Mouse (Mus musculus) embryonic fibroblast, embryonic 13.5 days (primary cell): ENCODE measurements around the gene Sept9. TPM values are rescaled to one million over a fixed set of nuclear protein-coding genes. Genes with fewer than 3 reads are reported as not detected.

Experiments used
- H3K27ac ChIP-seq: 2 replicates; pipeline ENCODE4 v1.5.1; 2012; ENCODE audit warnings: low read length, control low read depth, inconsistent platforms; ENCODE audit not compliant: insufficient read depth
- H3K4me1 ChIP-seq: 2 replicates; pipeline ENCODE4 v1.6.1; 2011; ENCODE audit warnings: low read length; ENCODE audit not compliant: control insufficient read depth, insufficient read depth
- H3K4me3 ChIP-seq: 2 replicates; pipeline ENCODE4 v1.5.1; 2011; ENCODE audit warnings: mild to moderate bottlenecking, control low read depth, low read length; ENCODE audit not compliant: insufficient read depth
- CTCF ChIP-seq: IDR thresholded peaks from 2 replicates; pipeline ENCODE4 v1.5.1; 2011; ENCODE audit warnings: mild to moderate bottlenecking, control low read depth, low read length, moderate library complexity, borderline replicate concordance; ENCODE audit not compliant: insufficient read depth
- POLR2A ChIP-seq: IDR thresholded peaks from 2 replicates; pipeline ENCODE4 v1.6.1; 2011; ENCODE audit warnings: low read depth, mild to moderate bottlenecking, control low read depth, low read length, moderate library complexity
- polyA plus RNA-seq: library from polyadenylated mRNA; stranded (reverse); fragments of >200 nt; gene quantifications from 2 replicates; pipeline ENCODE4 v1.2.4, GENCODE M21; 2011; ENCODE audit warnings: low read depth; ENCODE audit not compliant: missing spikeins, insufficient read length

Sept9 gene
- polyA plus RNA-seq, 1 experiment: 198 TPM

- no peaks in the 10 kb centered on the region for H3K4me1 ChIP-seq
- H3K27ac ChIP-seq: no peak overlapping the region
- TF ChIP-seq POLR2A (no peak), CTCF (no peak)
- H3K4me3 ChIP-seq: no peak overlapping the region
Observed at GRCm38 (mm10) chr11:117195616-117196015, 3.8 kb upstream of the Sept9 start.

DNA sequence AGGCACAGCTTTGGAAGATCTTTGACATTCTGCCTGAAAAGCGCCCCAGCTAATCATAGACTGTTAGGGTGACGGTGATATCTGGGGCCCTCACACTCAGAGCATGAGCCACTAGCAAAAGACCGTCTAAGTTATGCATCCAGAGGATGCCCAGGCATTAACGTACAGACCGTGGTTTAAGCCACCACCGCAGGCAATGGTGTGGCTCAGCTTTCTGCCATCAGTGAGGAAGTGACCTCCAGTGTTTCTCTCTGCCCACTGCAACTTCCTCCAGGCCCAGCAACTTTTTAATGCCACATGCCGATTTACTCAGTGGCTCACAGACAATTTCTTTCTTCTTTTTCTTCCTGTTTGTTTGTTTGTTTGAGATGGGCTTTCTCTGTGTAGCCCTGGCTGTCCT, 2.8 kb upstream of the Sept9 start:
- Histone ChIP-seq H3K4me1 (no peaks in the 10 kb centered on the region), H3K4me3 (no peak overlapping the region), H3K27ac (no peak overlapping the region)
- TF ChIP-seq CTCF: no peak
- no peak for TF ChIP-seq POLR2A

DNA sequence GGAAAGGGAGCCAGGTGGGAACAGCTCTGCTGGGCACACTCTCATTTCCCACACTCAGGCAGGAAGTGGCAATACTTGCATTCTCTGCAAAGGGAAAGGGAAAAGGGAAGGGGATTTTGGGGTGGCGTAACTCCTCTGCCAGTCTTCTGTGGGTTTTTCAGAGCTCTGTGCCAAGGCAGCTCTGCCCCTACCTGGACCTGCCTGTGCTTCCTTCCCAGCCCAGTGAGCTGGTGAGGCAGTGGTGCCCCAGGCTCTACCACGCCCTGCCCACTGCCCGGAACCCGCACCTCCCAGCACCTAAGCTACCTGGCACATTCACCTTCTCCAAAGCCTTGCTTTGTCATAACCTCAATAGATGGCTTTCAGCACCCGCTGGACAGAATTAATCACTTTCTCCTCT, 1.3 kb upstream of the Sept9 start:
- Histone ChIP-seq H3K4me3 (no peak overlapping the region), H3K27ac (no peak overlapping the region), H3K4me1 (no peaks in the 10 kb centered on the region)
- TF ChIP-seq POLR2A (no peak), CTCF (no peak)

DNA sequence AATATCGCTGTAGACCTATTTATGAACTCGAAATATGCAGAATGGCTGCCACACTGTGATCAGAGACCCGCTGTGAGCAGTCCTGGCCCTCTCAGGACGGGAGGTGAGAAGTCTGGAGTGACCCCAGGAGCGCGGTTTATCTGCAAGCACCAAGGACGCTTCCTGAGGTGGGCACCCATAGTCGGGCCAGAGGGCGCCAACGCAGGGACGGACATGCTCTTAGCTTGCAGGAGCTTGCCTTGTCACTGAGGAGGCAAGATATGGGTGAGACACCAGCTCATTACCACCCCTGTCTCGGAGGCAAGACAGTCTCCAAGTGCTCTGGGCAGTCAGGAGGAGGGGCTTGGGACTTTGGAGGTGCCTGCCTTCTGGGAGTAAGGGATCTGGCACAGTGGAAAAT, 2.4 kb downstream of the Sept9 start:
- TF ChIP-seq CTCF: no peak
- no peak for TF ChIP-seq POLR2A
- Histone ChIP-seq H3K4me1 (no peaks in the 10 kb centered on the region), H3K4me3 (no peak overlapping the region), H3K27ac (no peak overlapping the region)

GRCm38 (mm10) chr11:117204606-117205005, 5.1 kb downstream of the Sept9 start:
- no peaks in the 10 kb centered on the region for H3K4me1 ChIP-seq
- H3K4me3 ChIP-seq: no peak overlapping the region
- TF ChIP-seq POLR2A: no peak
- no peak overlapping the region for H3K27ac ChIP-seq

DNA sequence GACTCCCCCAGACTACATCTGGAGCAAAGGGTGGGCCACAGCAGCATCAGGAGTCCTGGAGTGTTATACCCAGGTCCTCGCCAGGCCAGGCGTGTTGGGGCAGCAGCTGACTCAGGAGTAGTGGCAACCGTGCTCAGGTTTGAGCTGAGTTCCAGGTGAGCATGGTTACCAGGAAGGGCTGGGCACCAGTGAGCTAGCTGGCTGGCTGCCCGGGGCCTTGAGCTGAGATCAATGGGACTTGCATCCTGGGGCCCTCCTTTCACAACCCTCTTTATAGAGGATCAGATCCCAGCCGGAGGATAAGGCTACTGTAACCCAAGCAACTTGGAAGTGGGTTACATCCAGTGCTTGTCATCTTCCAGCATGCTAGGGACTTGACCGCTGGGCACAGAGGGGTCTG, 5.6 kb downstream of the Sept9 start:
- no peaks in the 10 kb centered on the region for H3K4me1 ChIP-seq
- H3K27ac ChIP-seq: no peak overlapping the region
- TF ChIP-seq POLR2A (no peak), CTCF (no peak)
- H3K4me3 ChIP-seq: no peak overlapping the region

GRCm38 (mm10) chr11:117205447-117205846, 6.0 kb downstream of the Sept9 start:
- no peak overlapping the region for H3K27ac ChIP-seq
- H3K4me1 ChIP-seq: no peaks in the 10 kb centered on the region
- no peak overlapping the region for H3K4me3 ChIP-seq
- TF ChIP-seq POLR2A: no peak
- TF ChIP-seq CTCF: no peak

DNA sequence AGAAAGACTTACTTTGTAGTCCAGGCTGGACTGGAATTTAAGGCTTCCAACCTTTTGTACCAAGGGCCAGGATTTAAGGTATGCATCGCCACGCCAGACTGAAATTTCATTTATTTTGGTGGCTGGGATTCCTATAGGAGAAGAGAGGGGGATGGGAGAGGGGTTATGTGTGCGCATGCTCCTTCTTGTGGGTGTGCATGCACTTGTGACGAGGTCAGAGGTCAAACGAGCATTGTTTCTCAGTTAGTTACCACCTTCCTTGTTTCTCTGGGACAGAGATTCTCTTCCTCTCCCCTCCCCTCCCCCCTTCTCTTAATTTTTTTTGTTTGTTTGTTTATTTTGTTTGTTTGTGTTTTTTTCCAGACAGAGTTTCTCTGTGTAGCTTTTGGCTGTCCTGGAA, 8.0 kb downstream of the Sept9 start:
- Histone ChIP-seq H3K4me1 (no peaks in the 10 kb centered on the region), H3K4me3 (no peak overlapping the region), H3K27ac (no peak overlapping the region)
- TF ChIP-seq CTCF (no peak), POLR2A (no peak)

DNA sequence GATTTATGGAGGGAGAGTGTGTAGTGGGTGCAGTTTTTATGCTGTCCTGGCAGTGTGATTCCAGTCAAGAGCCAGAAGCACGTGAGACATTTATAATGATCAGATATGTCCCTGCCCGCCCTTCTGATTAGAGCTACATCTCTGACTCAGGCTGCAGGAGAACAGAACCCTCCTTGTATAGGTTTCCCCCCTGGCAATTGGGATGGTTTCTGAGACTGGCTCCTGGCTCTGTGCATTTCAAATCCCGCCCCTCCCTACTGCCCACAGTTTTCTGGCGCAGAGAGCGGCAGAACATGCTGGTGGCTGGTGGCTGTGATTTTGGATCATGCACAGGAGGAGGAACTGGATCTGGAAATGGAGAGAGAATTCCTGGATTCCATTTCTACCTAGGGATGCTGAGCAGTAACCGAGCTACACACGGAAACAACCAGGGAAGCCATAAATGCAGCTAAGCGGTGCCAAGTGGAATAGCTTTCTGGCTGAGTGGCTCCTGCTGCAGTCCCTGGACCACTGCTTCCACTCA, 8.8 kb downstream of the Sept9 start:
- no peak overlapping the region for H3K27ac ChIP-seq
- TF ChIP-seq POLR2A (no peak), CTCF (no peak)
- no peaks in the 10 kb centered on the region for H3K4me1 ChIP-seq
- H3K4me3 ChIP-seq: no peak overlapping the region

DNA sequence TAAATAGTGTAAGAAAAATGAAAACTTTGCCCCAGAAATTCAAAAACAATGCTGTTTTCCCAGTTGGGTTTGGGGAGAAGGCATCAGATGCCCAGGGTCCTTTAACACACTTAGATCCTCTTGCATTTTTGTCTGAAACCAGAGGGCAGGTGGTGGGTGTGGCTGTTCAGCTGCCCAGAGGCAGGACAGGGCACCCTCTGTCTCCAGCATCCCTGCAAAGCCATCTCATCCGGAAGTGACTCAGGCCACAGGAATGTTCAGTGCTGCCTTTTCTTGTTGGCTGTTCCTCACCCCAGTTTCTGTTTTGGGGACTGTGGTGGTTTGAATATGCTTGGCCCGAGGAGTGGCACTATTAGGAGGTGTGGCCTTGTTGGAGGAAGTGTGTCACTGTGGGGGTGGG, 17.3 kb downstream of the Sept9 start:
- H3K4me1 ChIP-seq: no peaks in the 10 kb centered on the region
- no peak overlapping the region for H3K4me3 ChIP-seq
- TF ChIP-seq POLR2A: no peak
- TF ChIP-seq CTCF: no peak
- no peak overlapping the region for H3K27ac ChIP-seq

DNA sequence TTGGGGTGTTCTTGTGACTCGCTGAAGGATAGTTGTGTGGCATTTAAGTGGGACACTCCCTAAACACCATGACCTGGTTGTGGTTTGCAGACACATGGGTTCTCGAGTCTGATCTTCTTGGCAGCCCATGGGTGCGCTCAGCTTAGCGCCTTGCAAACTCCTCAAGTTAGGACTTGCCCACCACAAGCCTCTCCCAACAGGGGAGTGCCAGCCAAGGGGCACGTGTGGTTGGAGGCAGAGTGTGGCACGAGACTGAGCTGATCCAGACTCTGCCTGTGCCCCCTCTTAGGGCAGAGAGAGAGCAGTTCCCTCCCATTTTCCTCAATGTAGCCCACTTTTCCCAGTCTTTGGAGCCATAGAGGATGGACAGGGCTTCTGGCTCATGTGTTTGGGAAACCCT, 18.6 kb downstream of the Sept9 start:
- Histone ChIP-seq H3K4me3 (no peak overlapping the region), H3K27ac (no peak overlapping the region), H3K4me1 (no peaks in the 10 kb centered on the region)
- TF ChIP-seq CTCF: no peak
- TF ChIP-seq POLR2A: no peak

DNA sequence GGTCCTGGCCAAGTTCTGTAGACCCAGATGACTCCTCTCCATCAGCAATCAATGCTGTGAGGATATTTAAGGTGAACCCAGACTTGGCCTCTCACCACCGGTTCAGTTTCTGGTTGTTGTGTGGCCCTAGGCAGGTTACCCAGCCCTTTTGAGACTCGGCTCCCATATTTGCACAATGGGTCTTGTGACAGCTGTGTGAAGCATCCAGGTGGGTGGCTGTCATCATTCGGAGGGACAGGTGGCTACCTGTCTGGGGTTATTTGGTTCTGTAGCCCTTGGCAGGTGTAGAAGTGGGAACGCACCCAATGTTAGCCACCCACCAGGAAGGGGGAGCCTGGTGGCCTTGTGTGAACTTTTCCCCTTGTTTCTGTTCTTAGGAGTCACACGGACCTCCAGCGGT, 19.0 kb downstream of the Sept9 start:
- no peaks in the 10 kb centered on the region for H3K4me1 ChIP-seq
- no peak overlapping the region for H3K4me3 ChIP-seq
- no peak overlapping the region for H3K27ac ChIP-seq
- TF ChIP-seq POLR2A (no peak), CTCF (no peak)
